Mouse (Mus musculus): Measurements from ENCODE around the gene Ptprm. TPM values are rescaled to one million over a fixed set of nuclear protein-coding genes. Genes with fewer than 3 reads are reported as not detected.

The Ptprm gene
- polyA plus RNA-seq, 1 experiment from 2014 or later, result 5.4 TPM

GRCm38 (mm10) chr17:67302074-67302473 is 52.2 kb downstream of the Ptprm start:
- Histone ChIP-seq H3K4me3 (ENCODE audit: low read depth, low read length) (no peak overlapping the region), H3K36me3 (ENCODE audit: control insufficient read depth, insufficient read depth) (no peaks in the 10 kb centered on the region), H3K9ac (ENCODE audit: low read depth, low read length) (no peak overlapping the region), H3K9me3 (ENCODE audit: control insufficient read depth) (no peaks in the 10 kb centered on the region), H3K27me3 (replicated peaks; ENCODE audit: control insufficient read depth, insufficient read depth, low read length) (no peaks in the 10 kb centered on the region), H3K27ac (ENCODE audit: low read depth, low read length) (no peak overlapping the region), H3K4me1 (replicated peaks; ENCODE audit: control insufficient read depth, insufficient read depth, low read length) (peaks cover 3% of the 10 kb centered on the region; the same call in 1 of the 2 replicates), H3K4me2 (replicated peaks; ENCODE audit: low read depth) (no peak overlapping the region)
- TF ChIP-seq CTCF (IDR thresholded peaks at IDR 0.05; ENCODE audit: low read depth), result no peak
- WGBS, result 87% methylated on average over 4 of the region's 4 CpGs
- no peak for ATAC-seq

DNA sequence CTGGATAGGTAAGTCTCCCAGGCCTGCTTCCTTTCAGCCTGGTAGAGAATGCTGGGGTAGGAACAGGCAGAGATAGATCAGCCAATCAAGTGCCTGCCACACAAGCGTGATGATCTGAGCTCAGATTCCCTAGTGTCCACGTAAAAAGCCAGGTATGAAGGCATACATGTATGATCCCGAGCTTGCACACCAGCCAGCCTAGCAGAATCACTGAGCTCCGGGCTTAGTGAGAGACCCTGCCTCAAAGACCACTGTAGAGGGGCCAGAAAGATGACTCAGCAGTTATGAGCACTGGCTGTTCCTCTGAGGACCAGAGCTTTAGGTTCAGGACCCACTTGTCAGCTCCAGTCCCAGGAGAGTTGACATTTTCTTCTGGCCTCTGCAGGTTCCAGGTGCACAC is 52.9 kb downstream of the Ptprm start:
- TF ChIP-seq CTCF (IDR thresholded peaks at IDR 0.05; ENCODE audit: low read depth), result no peak

GRCm38 (mm10) chr17:67298269-67298798 is 55.9 kb downstream of the Ptprm start:
- ATAC-seq, result no peak
- no peak overlapping the region for H3K4me2 ChIP-seq (replicated peaks; ENCODE audit: low read depth)
- no peak overlapping the region for H3K4me3 ChIP-seq (ENCODE audit: low read depth, low read length)
- H3K36me3 ChIP-seq (ENCODE audit: control insufficient read depth, insufficient read depth), result no peaks in the 10 kb centered on the region
- TF ChIP-seq CTCF (IDR thresholded peaks at IDR 0.05; ENCODE audit: low read depth), result no peak
- H3K9ac ChIP-seq (ENCODE audit: low read depth, low read length), result no peak overlapping the region
- WGBS, result 51% methylated on average over 9 of the region's 9 CpGs
- H3K27ac ChIP-seq (ENCODE audit: low read depth, low read length), result no peak overlapping the region
- no peaks in the 10 kb centered on the region for H3K27me3 ChIP-seq (replicated peaks; ENCODE audit: control insufficient read depth, insufficient read depth, low read length)
- H3K9me3 ChIP-seq (ENCODE audit: control insufficient read depth), result no peaks in the 10 kb centered on the region
- peaks cover 3% of the 10 kb centered on the region; the same call in 1 of the 2 replicates for H3K4me1 ChIP-seq (replicated peaks; ENCODE audit: control insufficient read depth, insufficient read depth, low read length)

More for the DNA sequence above, 52.9 kb downstream of the Ptprm start:
- Histone ChIP-seq H3K4me1 (replicated peaks; ENCODE audit: control insufficient read depth, insufficient read depth, low read length) (peaks cover 3% of the 10 kb centered on the region; the same call in 1 of the 2 replicates), H3K4me3 (ENCODE audit: low read depth, low read length) (no peak overlapping the region), H3K9me3 (ENCODE audit: control insufficient read depth) (no peaks in the 10 kb centered on the region), H3K27ac (ENCODE audit: low read depth, low read length) (no peak overlapping the region), H3K36me3 (ENCODE audit: control insufficient read depth, insufficient read depth) (no peaks in the 10 kb centered on the region), H3K9ac (ENCODE audit: low read depth, low read length) (no peak overlapping the region), H3K27me3 (replicated peaks; ENCODE audit: control insufficient read depth, insufficient read depth, low read length) (no peaks in the 10 kb centered on the region), H3K4me2 (replicated peaks; ENCODE audit: low read depth) (no peak overlapping the region)
- WGBS, result 95% methylated on average over 4 of the region's 4 CpGs
- ATAC-seq, result no peak

DNA sequence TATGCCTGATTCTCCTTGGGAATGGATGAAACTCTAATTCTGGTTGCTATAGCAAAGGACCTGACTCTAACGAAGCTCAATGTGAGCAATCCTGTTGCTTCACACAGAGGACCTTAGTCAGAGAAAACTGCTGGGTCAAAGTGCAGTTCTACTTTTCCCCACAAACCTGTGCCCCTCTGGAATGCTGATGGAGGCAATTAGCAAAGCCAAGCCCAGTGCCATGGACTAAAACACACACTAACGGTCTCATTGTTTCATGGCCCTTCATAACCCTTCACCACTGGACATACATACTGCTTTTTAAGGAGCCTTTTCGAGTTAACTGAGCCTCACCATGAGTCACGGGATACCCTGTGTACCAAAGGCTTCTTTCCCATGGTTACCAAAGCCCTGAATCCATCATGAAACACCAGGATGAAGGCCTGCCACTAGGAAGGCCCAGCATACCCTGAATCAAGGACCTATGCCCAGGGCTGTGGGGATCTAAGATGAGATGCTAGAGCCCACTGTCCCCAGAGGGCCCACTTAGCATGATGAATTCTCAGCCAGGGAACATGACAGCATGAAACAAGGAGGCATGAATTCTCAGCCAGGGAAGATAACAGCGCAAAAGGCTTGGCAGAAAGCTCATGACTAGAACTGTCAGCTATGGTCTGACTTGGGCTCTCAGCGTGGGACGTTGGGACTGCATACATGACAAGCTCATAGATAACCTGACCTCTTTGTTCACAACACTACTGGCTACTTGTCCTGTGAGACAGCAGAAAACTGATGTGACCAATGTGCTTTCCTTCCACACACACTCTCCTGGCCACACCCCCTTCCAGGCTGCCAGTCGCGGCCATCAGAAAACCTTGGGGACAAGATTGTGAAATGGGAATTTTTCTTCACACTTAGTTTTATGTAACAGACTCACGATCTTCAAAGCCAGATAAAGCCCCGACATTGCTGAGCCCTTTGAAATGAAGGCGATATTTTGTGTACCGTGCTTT is 57.4 kb downstream of the Ptprm start:
- H3K36me3 ChIP-seq (ENCODE audit: control insufficient read depth, insufficient read depth), result no peaks in the 10 kb centered on the region
- no peaks in the 10 kb centered on the region for H3K27me3 ChIP-seq (replicated peaks; ENCODE audit: control insufficient read depth, insufficient read depth, low read length)
- peak; percentile 88 for ATAC-seq
- WGBS, result 74% methylated on average over 13 of the region's 13 CpGs
- H3K27ac ChIP-seq (ENCODE audit: low read depth, low read length), result no peak overlapping the region
- no peak overlapping the region for H3K4me2 ChIP-seq (replicated peaks; ENCODE audit: low read depth)
- no peaks in the 10 kb centered on the region for H3K9me3 ChIP-seq (ENCODE audit: control insufficient read depth)
- H3K9ac ChIP-seq (ENCODE audit: low read depth, low read length), result no peak overlapping the region
- H3K4me3 ChIP-seq (ENCODE audit: low read depth, low read length), result no peak overlapping the region
- no peak for TF ChIP-seq CTCF (IDR thresholded peaks at IDR 0.05; ENCODE audit: low read depth)
- H3K4me1 ChIP-seq (replicated peaks; ENCODE audit: control insufficient read depth, insufficient read depth, low read length), result peaks cover 3% of the 10 kb centered on the region; the same call in 1 of the 2 replicates

- no peak overlapping the region for H3K27ac ChIP-seq (ENCODE audit: low read depth, low read length)
- H3K9me3 ChIP-seq (ENCODE audit: control insufficient read depth), result no peaks in the 10 kb centered on the region
- no peak overlapping the region for H3K4me3 ChIP-seq (ENCODE audit: low read depth, low read length)
- H3K36me3 ChIP-seq (ENCODE audit: control insufficient read depth, insufficient read depth), result no peaks in the 10 kb centered on the region
- no peak overlapping the region for H3K4me2 ChIP-seq (replicated peaks; ENCODE audit: low read depth)
- WGBS, result 25% methylated on average over 16 of the region's 16 CpGs
- H3K27me3 ChIP-seq (replicated peaks; ENCODE audit: control insufficient read depth, insufficient read depth, low read length), result no peaks in the 10 kb centered on the region
- no peak for TF ChIP-seq CTCF (IDR thresholded peaks at IDR 0.05; ENCODE audit: low read depth)
- H3K9ac ChIP-seq (ENCODE audit: low read depth, low read length), result no peak overlapping the region
- H3K4me1 ChIP-seq (replicated peaks; ENCODE audit: control insufficient read depth, insufficient read depth, low read length), result no peaks in the 10 kb centered on the region
- no peak for ATAC-seq
Observed at GRCm38 (mm10) chr17:67290662-67291240, 63.5 kb downstream of the Ptprm start.

DNA sequence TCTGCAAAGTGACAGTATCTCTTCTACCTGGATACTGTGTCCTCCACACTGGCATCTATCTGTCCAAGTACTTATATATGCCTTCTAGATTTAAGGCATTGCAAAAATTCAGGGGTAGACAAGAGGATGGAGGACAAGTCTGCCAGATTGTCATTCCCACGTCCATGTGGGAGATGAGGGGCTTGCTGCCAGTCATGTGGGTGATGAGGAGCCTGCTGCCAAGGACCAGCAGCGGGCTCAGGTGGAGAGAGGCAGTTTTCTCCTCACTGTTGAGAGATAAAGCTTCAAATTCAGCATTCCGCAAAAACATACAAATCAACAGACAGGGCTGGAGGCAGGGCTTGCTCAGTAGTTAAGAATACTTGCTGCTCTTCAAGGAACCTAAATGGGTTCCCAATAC is 66.8 kb downstream of the Ptprm start:
- no peaks in the 10 kb centered on the region for H3K27me3 ChIP-seq (replicated peaks; ENCODE audit: control insufficient read depth, insufficient read depth, low read length)
- H3K9me3 ChIP-seq (ENCODE audit: control insufficient read depth), result no peaks in the 10 kb centered on the region
- TF ChIP-seq CTCF (IDR thresholded peaks at IDR 0.05; ENCODE audit: low read depth), result no peak
- H3K9ac ChIP-seq (ENCODE audit: low read depth, low read length), result no peak overlapping the region
- H3K27ac ChIP-seq (ENCODE audit: low read depth, low read length), result no peak overlapping the region
- no peaks in the 10 kb centered on the region for H3K4me1 ChIP-seq (replicated peaks; ENCODE audit: control insufficient read depth, insufficient read depth, low read length)
- no peak overlapping the region for H3K4me2 ChIP-seq (replicated peaks; ENCODE audit: low read depth)
- no peak overlapping the region for H3K4me3 ChIP-seq (ENCODE audit: low read depth, low read length)
- no peak for ATAC-seq
- 82% methylated on average over 3 of the region's 3 CpGs for WGBS
- H3K36me3 ChIP-seq (ENCODE audit: control insufficient read depth, insufficient read depth), result no peaks in the 10 kb centered on the region
